Mouse (Mus musculus): ENCODE data around the gene AI597479. TPM values are rescaled to one million over a fixed set of nuclear protein-coding genes. Genes with fewer than 3 reads are reported as not detected.

Gene AI597479
- polyA plus RNA-seq, 1 experiment: 6.3 TPM

- H3K27ac ChIP-seq (ENCODE audit: control insufficient read depth, insufficient read depth, low read length): no peak overlapping the region
- no peak for TF ChIP-seq POLR2A (IDR thresholded peaks at IDR 0.05; ENCODE audit: control insufficient read depth, extremely low read depth, insufficient read depth, low read length, poor library complexity)
- TF ChIP-seq CTCF (IDR thresholded peaks at IDR 0.05; ENCODE audit: borderline replicate concordance, control insufficient read depth, extremely low read depth, insufficient read depth, low read length, poor library complexity): no peak
- 71% methylated on average over 3 of the region's 3 CpGs for WGBS
Measured at GRCm38 (mm10) chr1:43150225-43150624, 51.7 kb downstream of the AI597479 start.

GRCm38 (mm10) chr1:43152626-43153025 is 54.1 kb downstream of the AI597479 start:
- H3K27ac ChIP-seq (ENCODE audit: control insufficient read depth, insufficient read depth, low read length): no peak overlapping the region
- no peaks in the 10 kb centered on the region for H3K36me3 ChIP-seq (ENCODE audit: control insufficient read depth, insufficient read depth, low read length)
- no peaks in the 10 kb centered on the region for H3K27me3 ChIP-seq (ENCODE audit: control insufficient read depth, insufficient read depth, low read length)
- no peaks in the 10 kb centered on the region for H3K4me1 ChIP-seq (replicated peaks; ENCODE audit: control insufficient read depth, insufficient read depth, low read length)
- no peak for DNase-seq
- WGBS: 95% methylated on average over 4 of the region's 4 CpGs
- H3K4me3 ChIP-seq (ENCODE audit: control insufficient read depth, insufficient read depth, low read length): no peak overlapping the region
- TF ChIP-seq POLR2A (IDR thresholded peaks at IDR 0.05; ENCODE audit: control insufficient read depth, extremely low read depth, insufficient read depth, low read length, poor library complexity): no peak
- no peak for TF ChIP-seq CTCF (IDR thresholded peaks at IDR 0.05; ENCODE audit: borderline replicate concordance, control insufficient read depth, extremely low read depth, insufficient read depth, low read length, poor library complexity)

More at GRCm38 (mm10) chr1:43150225-43150624, 51.7 kb downstream of the AI597479 start:
- no peaks in the 10 kb centered on the region for H3K27me3 ChIP-seq (ENCODE audit: control insufficient read depth, insufficient read depth, low read length)
- H3K4me3 ChIP-seq (ENCODE audit: control insufficient read depth, insufficient read depth, low read length): no peak overlapping the region
- DNase-seq: no peak
- no peaks in the 10 kb centered on the region for H3K4me1 ChIP-seq (replicated peaks; ENCODE audit: control insufficient read depth, insufficient read depth, low read length)
- no peaks in the 10 kb centered on the region for H3K36me3 ChIP-seq (ENCODE audit: control insufficient read depth, insufficient read depth, low read length)

GRCm38 (mm10) chr1:43153538-43153937 is 55.0 kb downstream of the AI597479 start:
- no peaks in the 10 kb centered on the region for H3K36me3 ChIP-seq (ENCODE audit: control insufficient read depth, insufficient read depth, low read length)
- H3K4me3 ChIP-seq (ENCODE audit: control insufficient read depth, insufficient read depth, low read length): no peak overlapping the region
- no peak for DNase-seq
- WGBS: 92% methylated on average over 5 of the region's 5 CpGs
- no peak overlapping the region for H3K27ac ChIP-seq (ENCODE audit: control insufficient read depth, insufficient read depth, low read length)
- H3K4me1 ChIP-seq (replicated peaks; ENCODE audit: control insufficient read depth, insufficient read depth, low read length): no peaks in the 10 kb centered on the region
- no peak for TF ChIP-seq CTCF (IDR thresholded peaks at IDR 0.05; ENCODE audit: borderline replicate concordance, control insufficient read depth, extremely low read depth, insufficient read depth, low read length, poor library complexity)
- no peak for TF ChIP-seq POLR2A (IDR thresholded peaks at IDR 0.05; ENCODE audit: control insufficient read depth, extremely low read depth, insufficient read depth, low read length, poor library complexity)
- no peaks in the 10 kb centered on the region for H3K27me3 ChIP-seq (ENCODE audit: control insufficient read depth, insufficient read depth, low read length)

GRCm38 (mm10) chr1:43154491-43154890 is 56.0 kb downstream of the AI597479 start:
- H3K27ac ChIP-seq (ENCODE audit: control insufficient read depth, insufficient read depth, low read length): no peak overlapping the region

GRCm38 (mm10) chr1:43157907-43158306 is 59.4 kb downstream of the AI597479 start:
- Histone ChIP-seq H3K4me3 (ENCODE audit: control insufficient read depth, insufficient read depth, low read length) (no peak overlapping the region), H3K27me3 (ENCODE audit: control insufficient read depth, insufficient read depth, low read length) (no peaks in the 10 kb centered on the region), H3K4me1 (replicated peaks; ENCODE audit: control insufficient read depth, insufficient read depth, low read length) (peaks cover under 1% of the 10 kb centered on the region), H3K36me3 (ENCODE audit: control insufficient read depth, insufficient read depth, low read length) (no peaks in the 10 kb centered on the region), H3K27ac (ENCODE audit: control insufficient read depth, insufficient read depth, low read length) (no peak overlapping the region)
- TF ChIP-seq CTCF (IDR thresholded peaks at IDR 0.05; ENCODE audit: borderline replicate concordance, control insufficient read depth, extremely low read depth, insufficient read depth, low read length, poor library complexity) (no peak), POLR2A (IDR thresholded peaks at IDR 0.05; ENCODE audit: control insufficient read depth, extremely low read depth, insufficient read depth, low read length, poor library complexity) (no peak)
- DNase-seq: no peak
- WGBS: 99% methylated on average over 2 of the region's 2 CpGs

More at GRCm38 (mm10) chr1:43154491-43154890, 56.0 kb downstream of the AI597479 start:
- Histone ChIP-seq H3K27me3 (ENCODE audit: control insufficient read depth, insufficient read depth, low read length) (no peaks in the 10 kb centered on the region), H3K4me1 (replicated peaks; ENCODE audit: control insufficient read depth, insufficient read depth, low read length) (no peaks in the 10 kb centered on the region), H3K4me3 (ENCODE audit: control insufficient read depth, insufficient read depth, low read length) (no peak overlapping the region), H3K36me3 (ENCODE audit: control insufficient read depth, insufficient read depth, low read length) (no peaks in the 10 kb centered on the region)
- no peak for TF ChIP-seq POLR2A (IDR thresholded peaks at IDR 0.05; ENCODE audit: control insufficient read depth, extremely low read depth, insufficient read depth, low read length, poor library complexity)
- TF ChIP-seq CTCF (IDR thresholded peaks at IDR 0.05; ENCODE audit: borderline replicate concordance, control insufficient read depth, extremely low read depth, insufficient read depth, low read length, poor library complexity): no peak
- no peak for DNase-seq
- WGBS: 91% methylated on average over 2 of the region's 2 CpGs

- Histone ChIP-seq H3K27ac (ENCODE audit: control insufficient read depth, insufficient read depth, low read length) (no peak overlapping the region), H3K4me1 (replicated peaks; ENCODE audit: control insufficient read depth, insufficient read depth, low read length) (peaks cover 12% of the 10 kb centered on the region), H3K36me3 (ENCODE audit: control insufficient read depth, insufficient read depth, low read length) (no peaks in the 10 kb centered on the region), H3K27me3 (ENCODE audit: control insufficient read depth, insufficient read depth, low read length) (no peaks in the 10 kb centered on the region), H3K4me3 (ENCODE audit: control insufficient read depth, insufficient read depth, low read length) (no peak overlapping the region)
- DNase-seq: no peak
- 91% methylated on average over 4 of the region's 4 CpGs for WGBS
- TF ChIP-seq CTCF (IDR thresholded peaks at IDR 0.05; ENCODE audit: borderline replicate concordance, control insufficient read depth, extremely low read depth, insufficient read depth, low read length, poor library complexity) (no peak), POLR2A (IDR thresholded peaks at IDR 0.05; ENCODE audit: control insufficient read depth, extremely low read depth, insufficient read depth, low read length, poor library complexity) (no peak)
Measured at GRCm38 (mm10) chr1:43159429-43159828, 60.9 kb downstream of the AI597479 start.

GRCm38 (mm10) chr1:43162394-43162793 is 63.9 kb downstream of the AI597479 start:
- Histone ChIP-seq H3K36me3 (ENCODE audit: control insufficient read depth, insufficient read depth, low read length) (no peaks in the 10 kb centered on the region), H3K4me1 (replicated peaks; ENCODE audit: control insufficient read depth, insufficient read depth, low read length) (peaks cover 18% of the 10 kb centered on the region), H3K27me3 (ENCODE audit: control insufficient read depth, insufficient read depth, low read length) (no peaks in the 10 kb centered on the region), H3K27ac (ENCODE audit: control insufficient read depth, insufficient read depth, low read length) (no peak overlapping the region), H3K4me3 (ENCODE audit: control insufficient read depth, insufficient read depth, low read length) (no peak overlapping the region)
- no peak for TF ChIP-seq CTCF (IDR thresholded peaks at IDR 0.05; ENCODE audit: borderline replicate concordance, control insufficient read depth, extremely low read depth, insufficient read depth, low read length, poor library complexity)
- TF ChIP-seq POLR2A (IDR thresholded peaks at IDR 0.05; ENCODE audit: control insufficient read depth, extremely low read depth, insufficient read depth, low read length, poor library complexity): no peak
- no peak for DNase-seq
- 98% methylated on average over 3 of the region's 3 CpGs for WGBS

Data from thymus, adult 2 months (tissue).